Comparison of ENCODE assay signal across 15 mouse cellular contexts in the genomic region with DNA sequence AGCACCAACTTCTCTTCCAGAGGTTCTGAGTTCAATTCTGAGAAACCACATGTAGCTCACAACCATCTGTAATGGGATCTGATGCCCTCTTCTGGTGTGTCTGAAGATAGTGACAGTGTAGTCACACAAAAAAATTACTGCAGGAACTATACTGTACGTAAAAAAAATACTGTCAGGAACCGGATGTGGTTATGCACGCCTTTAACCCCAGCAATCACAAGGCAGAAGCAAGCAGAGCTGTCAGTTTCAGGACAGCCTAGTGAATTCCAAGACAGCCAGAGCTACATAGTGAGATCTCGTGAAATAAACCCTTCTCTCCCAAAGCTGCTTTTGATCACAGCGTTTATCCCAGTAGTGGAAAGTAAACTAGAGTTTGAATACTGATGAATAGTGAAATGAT. TPM values are rescaled to one million over a fixed set of nuclear protein-coding genes. Genes with fewer than 3 reads are reported as not detected.
A peak's percentile ranks its signal among the peaks of the same experiment; 100 is the strongest.
DNase-seq lines count a peak whose midpoint lies in the region; ATAC-seq lines count a peak whose summit lies in the region.
"Had no signal": no experiment of that assay in that cellular context is flagged by ENCODE, and none has a peak within 500 bp of the region (broad histone marks: within the 10 kb centered on the region; RNA-seq: fewer than 3 reads in every experiment).

No protein-coding gene starts in this region.

- DNase-seq in CD4-positive helper T cell, adult 2 months (ENCODE audit: low read depth, low spot score) = peak; percentile 67
- peak; percentile 42 for DNase-seq in thymus, postnatal 25 days
- no peak for DNase-seq in retina, postnatal 1 day
- DNase-seq in cerebellum, adult 9-11 months = no peak
- no peak for DNase-seq in urinary bladder, postnatal 14 days (ENCODE audit: low spot score)
- DNase-seq: adrenal gland, postnatal 36 days; cerebellum, adult 9-10 months; embryo, embryonic 11 days; gastrocnemius, postnatal 10 days; layer of hippocampus, postnatal 36 days; liver; lung, embryonic 14.5 days had no signal

- peak; percentile 98 for ATAC-seq in activated CD4-positive, CD25-positive, alpha-beta regulatory T cell, adult 4 months
- ATAC-seq in megakaryocyte progenitor cell, adult 5-6 weeks (replicated peaks; ENCODE audit: poor library complexity) = peak; percentile 48
- ATAC-seq: intestine, embryonic 15.5 days had no signal

RNA-seq across cellular contexts. Expression of a gene that starts 15.8 kb away (rescaled TPM):
- 100 to 1,000 TPM; 115 to 117 TPM for polyA plus RNA-seq in activated CD4-positive, CD25-positive, alpha-beta regulatory T cell, adult 4 months (2017; shearing (Covaris generic))
- total RNA-seq in megakaryocyte progenitor cell, adult 5-6 weeks (2015) = 37.0 and 38.7 TPM in 2 replicates
- 30.9 and 42.2 TPM in 2 replicates for total RNA-seq in megakaryocyte progenitor cell, adult 5-6 weeks (2017)

RNA-seq across cellular contexts. Expression of a gene that starts 47.5 kb away (rescaled TPM):
- 10 to 100 TPM; 20.0 to 30.9 TPM for polyA plus RNA-seq in activated CD4-positive, CD25-positive, alpha-beta regulatory T cell, adult 4 months (2017; shearing (Covaris generic))
- total RNA-seq in megakaryocyte progenitor cell, adult 5-6 weeks (2015) = 49.5 and 53.5 TPM in 2 replicates
- 57.3 and 58.7 TPM in 2 replicates for total RNA-seq in megakaryocyte progenitor cell, adult 5-6 weeks (2017)

RNA-seq across cellular contexts. Expression of a gene that starts 57.0 kb away (rescaled TPM):
- polyA plus RNA-seq in activated CD4-positive, CD25-positive, alpha-beta regulatory T cell, adult 4 months (2017; shearing (Covaris generic)) = 10 to 100 TPM; 59.9 to 60.8 TPM
- 17.5 and 18.7 TPM in 2 replicates for total RNA-seq in megakaryocyte progenitor cell, adult 5-6 weeks (2015)
- total RNA-seq in megakaryocyte progenitor cell, adult 5-6 weeks (2017) = 20.4 and 23.3 TPM in 2 replicates

Comparison
In these comparisons a context has a peak if more than half of its experiments do, and no peak if none do; other contexts are left out.
1. DNase-seq: peak in CD4-positive helper T cell, adult 2 months (single experiment) and thymus, postnatal 25 days (single experiment); none in retina, postnatal 1 day (single experiment), cerebellum, adult 9-11 months (single experiment) and urinary bladder, postnatal 14 days (single experiment).